Mouse (Mus musculus) MEL (cell line): Measurements from ENCODE around the gene Dnajb8. TPM values are rescaled to one million over a fixed set of nuclear protein-coding genes. Genes with fewer than 3 reads are reported as not detected.

Source experiments
- DNase-seq: peaks from one replicate; pipeline ENCODE4 v3.0.0; 2011; ENCODE audit warnings: low read depth, low spot score
- H3K27ac ChIP-seq: 2 replicates; pipeline ENCODE4 v1.5.1; 2012; ENCODE audit warnings: low read depth, mild to moderate bottlenecking, control low read depth, low read length, moderate library complexity; ENCODE audit not compliant: control insufficient read depth
- H3K27me3 ChIP-seq, 2 experiments: fragments of 150-350 bp in 1 of 2; sonication (generic) in 1 of 2; 2 replicates each; pipeline ENCODE4 v1.6.1; 2012; ENCODE audit warnings: low read length in 2 of 2, mild to moderate bottlenecking in 2 of 2, improper control_type of control experiment in 1 of 2, moderate library complexity in 1 of 2; ENCODE audit not compliant: insufficient read depth in 2 of 2, control insufficient read depth in 1 of 2
- H3K36me3 ChIP-seq, 2 experiments: 2 replicates each; pipeline ENCODE4 v1.6.1; 2012 to 2014; ENCODE audit warnings: low read length in 2 of 2, improper control_type of control experiment in 1 of 2, inconsistent platforms in 1 of 2, mild to moderate bottlenecking in 1 of 2; ENCODE audit not compliant: insufficient read depth in 2 of 2, control insufficient read depth in 1 of 2
- H3K4me1 ChIP-seq, 2 experiments: fragments of 150-350 bp in 1 of 2; sonication (generic) in 1 of 2; 2 replicates each; pipeline ENCODE4 v1.6.1; 2012; ENCODE audit warnings: low read length in 2 of 2, improper control_type of control experiment in 1 of 2, mild to moderate bottlenecking in 1 of 2; ENCODE audit not compliant: insufficient read depth in 2 of 2, control insufficient read depth in 1 of 2
- H3K4me3 ChIP-seq, 2 experiments: fragments of 150-350 bp in 1 of 2; sonication (generic) in 1 of 2; 2 replicates each; pipeline ENCODE4 v1.5.1; 2012; ENCODE audit warnings: low read depth in 2 of 2, low read length in 2 of 2, mild to moderate bottlenecking in 2 of 2, moderate library complexity in 2 of 2, control low read depth in 1 of 2, improper control_type of control experiment in 1 of 2; ENCODE audit not compliant: control insufficient read depth in 1 of 2, insufficient read depth in 1 of 2
- H3K79me2 ChIP-seq: 2 replicates; pipeline ENCODE4 v1.6.1; 2012; ENCODE audit warnings: mild to moderate bottlenecking, low read length, moderate library complexity; ENCODE audit not compliant: control insufficient read depth, poor library complexity, insufficient read depth
- H3K9ac ChIP-seq: 2 replicates; pipeline ENCODE4 v1.6.1; 2012; ENCODE audit warnings: low read depth, mild to moderate bottlenecking, control low read depth, low read length, moderate library complexity; ENCODE audit not compliant: control insufficient read depth, poor library complexity, severe bottlenecking
- H3K9me3 ChIP-seq: fragments of 150-350 bp; sonication (generic); replicated peaks from 2 replicates; pipeline ENCODE4 v1.6.1; 2012; ENCODE audit warnings: mild to moderate bottlenecking, low read length, improper control_type of control experiment, moderate library complexity; ENCODE audit not compliant: insufficient read depth
- BHLHE40 ChIP-seq: IDR thresholded peaks from 2 replicates; pipeline ENCODE4 v1.6.1; 2012; ENCODE audit warnings: low read depth, mild to moderate bottlenecking, inconsistent platforms, low read length, improper control_type of control experiment, borderline replicate concordance
- EP300 ChIP-seq, 2 experiments: IDR thresholded peaks; 2 replicates each; pipeline ENCODE4 v1.6.1; 2011; ENCODE audit warnings: improper control_type of control experiment in 2 of 2, low read length in 2 of 2, low read depth in 1 of 2, mild to moderate bottlenecking in 1 of 2
- HCFC1 ChIP-seq: IDR thresholded peaks from 2 replicates; pipeline ENCODE4 v1.6.1; 2012; ENCODE audit warnings: low read depth, mild to moderate bottlenecking, inconsistent platforms, low read length, improper control_type of control experiment, moderate library complexity
- KAT2A ChIP-seq: conservative IDR thresholded peaks from 2 replicates; pipeline ENCODE4 v1.6.1; 2012; ENCODE audit warnings: low read depth, low read length, improper control_type of control experiment, inconsistent platforms
- MEF2A ChIP-seq: IDR thresholded peaks from 2 replicates; pipeline ENCODE4 v1.6.1; 2014; ENCODE audit warnings: low read depth, mild to moderate bottlenecking, inconsistent platforms, low read length, improper control_type of control experiment; ENCODE audit not compliant: poor library complexity, insufficient replicate concordance, severe bottlenecking; ENCODE audit errors: extremely low read depth
- MXI1 ChIP-seq: IDR thresholded peaks from 2 replicates; pipeline ENCODE4 v1.6.1; 2011; ENCODE audit warnings: mild to moderate bottlenecking, low read depth, low read length, improper control_type of control experiment
- NELFE ChIP-seq: IDR thresholded peaks from 2 replicates; pipeline ENCODE4 v1.6.1; 2011; ENCODE audit warnings: low read depth, low read length, improper control_type of control experiment
- NRF1 ChIP-seq: IDR thresholded peaks from 2 replicates; pipeline ENCODE4 v1.6.1; 2014; ENCODE audit warnings: low read depth, mild to moderate bottlenecking, inconsistent platforms, low read length, improper control_type of control experiment, moderate library complexity; ENCODE audit not compliant: poor library complexity, insufficient read depth, severe bottlenecking
- POLR2A ChIP-seq, 2 experiments: IDR thresholded peaks; 2 replicates each; pipeline ENCODE4 v1.6.1; 2011 to 2012; ENCODE audit warnings: low read length in 2 of 2, mild to moderate bottlenecking in 2 of 2, control low read depth in 1 of 2, improper control_type of control experiment in 1 of 2, low read depth in 1 of 2, moderate library complexity in 1 of 2; ENCODE audit not compliant: control insufficient read depth in 1 of 2, insufficient read depth in 1 of 2, poor library complexity in 1 of 2
- RAD21 ChIP-seq: IDR thresholded peaks from 2 replicates; pipeline ENCODE4 v1.6.1; 2011; ENCODE audit warnings: mild to moderate bottlenecking, low read depth, low read length, improper control_type of control experiment
- RCOR1 ChIP-seq: IDR thresholded peaks from 2 replicates; pipeline ENCODE4 v1.6.1; 2012; ENCODE audit warnings: low read depth, mild to moderate bottlenecking, inconsistent platforms, low read length, improper control_type of control experiment
- TAL1 ChIP-seq: IDR thresholded peaks from 2 replicates; pipeline ENCODE4 v1.6.1; 2012; ENCODE audit warnings: mild to moderate bottlenecking, inconsistent platforms, low read length, moderate library complexity, mixed read lengths
- TCF12 ChIP-seq: IDR thresholded peaks from 2 replicates; pipeline ENCODE4 v1.6.1; 2014; ENCODE audit warnings: low read depth, mild to moderate bottlenecking, inconsistent platforms, low read length, improper control_type of control experiment, moderate library complexity
- UBTF ChIP-seq: IDR thresholded peaks from 2 replicates; pipeline ENCODE4 v1.6.1; 2012; ENCODE audit warnings: low read depth, mild to moderate bottlenecking, inconsistent platforms, low read length, improper control_type of control experiment, moderate library complexity, borderline replicate concordance; ENCODE audit not compliant: insufficient read depth
- ZMIZ1 ChIP-seq: IDR thresholded peaks from 2 replicates; pipeline ENCODE4 v1.6.1; 2012; ENCODE audit warnings: low read depth, mild to moderate bottlenecking, inconsistent platforms, low read length, improper control_type of control experiment, moderate library complexity
- polyA plus RNA-seq, 2 experiments: library from polyadenylated mRNA; stranded (reverse) in 1 of 2; unstranded in 1 of 2; fragments of >175 nt in 1 of 2; fragments of >200 nt in 1 of 2; gene quantifications; 2 replicates each; pipeline versions ENCODE4 v1.2.1 to v1.2.4; 2012; ENCODE audit warnings: low replicate concordance in 2 of 2, low read depth in 1 of 2; ENCODE audit not compliant: insufficient read length in 2 of 2, insufficient read depth in 1 of 2, missing spikeins in 1 of 2
- total RNA-seq: library from RNA; depleted of rRNA; stranded (reverse); fragments of 300-350 nt; gene quantifications from 2 replicates; pipeline ENCODE4 v1.2.3, GENCODE M21; 2012

Gene Dnajb8
- total and polyA plus RNA-seq, 3 experiments = not detected

DNA sequence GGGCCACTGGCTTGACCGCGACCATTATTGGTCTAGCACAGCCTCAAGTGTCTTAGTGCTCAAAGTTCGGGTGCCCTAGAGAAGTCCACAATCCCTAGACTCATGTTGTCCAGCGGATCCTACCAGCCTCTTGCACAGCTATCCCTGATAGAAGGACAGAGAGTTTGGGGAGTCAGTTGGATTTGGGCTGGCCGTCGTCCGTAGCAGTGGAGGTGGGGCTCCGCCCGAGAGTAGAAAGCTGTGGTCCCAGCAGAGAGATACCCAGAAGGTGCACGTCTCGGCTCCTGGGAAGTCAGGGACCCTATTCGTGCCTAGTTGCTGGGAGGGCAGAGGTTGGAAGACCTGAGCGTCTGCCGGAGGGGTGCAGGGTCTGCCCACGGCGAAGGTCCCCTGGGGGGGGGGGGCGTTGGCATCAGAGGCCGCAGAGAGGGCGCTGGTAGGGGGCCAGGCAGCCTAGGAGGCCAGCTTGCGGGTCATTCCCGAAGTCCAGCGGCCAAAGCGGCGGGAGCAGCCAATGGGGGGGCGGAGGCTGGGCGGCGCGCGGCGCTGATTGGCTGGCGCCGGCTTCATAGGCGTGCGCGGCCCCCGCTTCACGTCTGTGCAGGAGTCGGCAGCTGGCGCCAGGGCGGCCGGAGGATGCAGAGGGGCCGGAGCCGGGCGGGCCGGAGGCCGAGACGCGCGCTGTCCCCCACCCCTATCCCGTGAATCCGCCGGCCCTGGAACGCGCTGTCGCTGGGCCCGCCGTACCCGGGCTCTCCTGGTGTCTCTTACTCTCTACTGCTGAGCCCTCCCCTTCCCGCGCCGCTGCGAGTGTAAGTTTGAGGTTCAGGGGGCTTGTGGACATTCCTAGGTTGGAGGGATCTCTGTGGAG is 23.8 kb upstream of the Dnajb8 start:
- no peak for TF ChIP-seq NELFE
- TF ChIP-seq MXI1 = no peak
- no peak for TF ChIP-seq NRF1
- no peak for TF ChIP-seq ZMIZ1
- no peak for TF ChIP-seq RAD21
- TF ChIP-seq BHLHE40 = no peak
- no peak for TF ChIP-seq EP300 (IDR thresholded peaks at IDR 0.05; ENCODE audit: low read depth in 1 of 2, low read length in 2 of 2)
- TF ChIP-seq RCOR1 = no peak
- no peak for TF ChIP-seq UBTF
- peaks cover 18% of the 10 kb centered on the region for H3K79me2 ChIP-seq
- H3K27me3 ChIP-seq = no peaks in the 10 kb centered on the region
- peaks cover 9 to 16% of the 10 kb centered on the region in 2 experiments for H3K4me1 ChIP-seq
- no peak for DNase-seq
- no peaks in the 10 kb centered on the region for H3K9me3 ChIP-seq
- H3K4me3 ChIP-seq = no peak overlapping the region
- H3K36me3 ChIP-seq = peaks cover 0 to 9% of the 10 kb centered on the region in 2 experiments; a peak in 2 of 4 replicates
- no peak overlapping the region for H3K9ac ChIP-seq
- no peak overlapping the region for H3K27ac ChIP-seq

GRCm38 (mm10) chr6:88199001-88199717 is 22.9 kb upstream of the Dnajb8 start:
- peaks cover 16 to 23% of the 10 kb centered on the region in 2 experiments for H3K4me1 ChIP-seq
- H3K79me2 ChIP-seq = peaks cover 11% of the 10 kb centered on the region
- DNase-seq = no peak
- peaks cover 0 to 17% of the 10 kb centered on the region in 2 experiments; a peak in 2 of 4 replicates for H3K36me3 ChIP-seq
- H3K27ac ChIP-seq = no peak overlapping the region
- TF ChIP-seq KAT2A = no peak
- no peak for TF ChIP-seq HCFC1
- no peak for TF ChIP-seq UBTF
- no peak for TF ChIP-seq TAL1
- TF ChIP-seq BHLHE40 = no peak
- TF ChIP-seq MEF2A = no peak
- TF ChIP-seq TCF12 = no peak
- no peak for TF ChIP-seq POLR2A (IDR thresholded peaks at IDR 0.05; ENCODE audit: control insufficient read depth in 1 of 2, insufficient read depth in 1 of 2, low read depth in 1 of 2, low read length in 2 of 2, poor library complexity in 1 of 2)
- H3K4me3 ChIP-seq = no peak overlapping the region
- no peak overlapping the region for H3K9ac ChIP-seq
- H3K27me3 ChIP-seq = no peaks in the 10 kb centered on the region
- H3K9me3 ChIP-seq = no peaks in the 10 kb centered on the region
